Mouse (Mus musculus) embryonic fibroblast, embryonic 13.5 days (primary cell): ENCODE measurements around the gene Rnf151.

Source experiments
- CTCF ChIP-seq: IDR thresholded peaks from 2 replicates; pipeline ENCODE4 v1.5.1; 2011; ENCODE audit warnings: mild to moderate bottlenecking, control low read depth, low read length, moderate library complexity, borderline replicate concordance; ENCODE audit not compliant: insufficient read depth
- POLR2A ChIP-seq: IDR thresholded peaks from 2 replicates; pipeline ENCODE4 v1.6.1; 2011; ENCODE audit warnings: low read depth, mild to moderate bottlenecking, control low read depth, low read length, moderate library complexity

DNA sequence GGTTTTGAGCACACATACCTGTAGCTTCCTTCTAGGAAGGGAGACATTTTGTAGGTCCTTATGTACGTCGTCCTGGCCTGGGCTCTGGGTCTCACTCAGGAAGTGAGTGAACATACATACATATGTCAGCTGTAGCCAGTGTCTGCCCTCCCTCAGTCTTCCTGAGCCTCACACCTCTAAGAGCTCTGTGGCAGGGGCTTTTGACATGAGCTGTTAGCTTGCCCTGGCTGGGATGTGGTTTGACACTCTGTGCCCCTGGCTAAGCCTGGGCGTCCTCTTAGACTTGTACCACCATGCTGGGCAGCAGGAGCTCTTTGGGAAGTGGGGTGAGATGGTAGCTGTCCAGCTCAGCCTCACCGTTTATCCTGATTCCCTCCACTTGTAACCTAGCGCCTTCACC is 46.5 kb downstream of the Rnf151 start:
- TF ChIP-seq POLR2A (no peak), CTCF (no peak)
